Mouse (Mus musculus) spleen, adult 2 months (tissue): Measurements from ENCODE around the gene Foxd4.

Experiments used
- CTCF ChIP-seq: fragments of 200-500 bp; IDR thresholded peaks from 2 replicates; pipeline ENCODE4 v1.5.1; 2011; ENCODE audit warnings: mild to moderate bottlenecking, inconsistent platforms; ENCODE audit not compliant: insufficient read depth, insufficient read length, insufficient replicate concordance; ENCODE audit errors: extremely low read depth
- POLR2A ChIP-seq: fragments of 200-500 bp; IDR thresholded peaks from 2 replicates; pipeline ENCODE4 v1.6.1; 2011; ENCODE audit warnings: low read depth, low read length, inconsistent platforms

DNA sequence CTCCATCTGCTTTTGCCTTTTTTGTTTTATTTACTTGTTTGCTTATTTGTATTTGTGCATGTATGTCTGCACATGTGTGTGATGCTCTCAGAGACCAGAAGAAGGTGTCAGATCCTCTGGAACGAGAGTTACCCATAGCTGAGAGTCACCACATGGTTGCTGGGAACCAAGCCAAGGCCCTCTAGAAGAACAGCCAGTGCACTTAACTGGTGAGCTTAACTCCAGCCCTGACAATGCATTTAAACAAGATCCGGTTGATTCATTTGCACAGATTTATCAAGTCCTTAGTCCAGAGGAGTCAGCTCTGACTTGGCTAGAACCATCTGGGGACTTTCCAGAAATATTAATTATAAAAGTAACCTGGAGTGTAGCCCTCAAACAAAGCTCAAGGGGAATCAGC lies 27.1 kb downstream of the Foxd4 start:
- TF ChIP-seq POLR2A (no peak), CTCF (no peak)
